Mouse (Mus musculus): ENCODE data around the gene AI854703. TPM values are rescaled to one million over a fixed set of nuclear protein-coding genes. Genes with fewer than 3 reads are reported as not detected.

Gene AI854703
- polyA plus RNA-seq, 1 experiment from 2014 or later, result 1.6 TPM

DNA sequence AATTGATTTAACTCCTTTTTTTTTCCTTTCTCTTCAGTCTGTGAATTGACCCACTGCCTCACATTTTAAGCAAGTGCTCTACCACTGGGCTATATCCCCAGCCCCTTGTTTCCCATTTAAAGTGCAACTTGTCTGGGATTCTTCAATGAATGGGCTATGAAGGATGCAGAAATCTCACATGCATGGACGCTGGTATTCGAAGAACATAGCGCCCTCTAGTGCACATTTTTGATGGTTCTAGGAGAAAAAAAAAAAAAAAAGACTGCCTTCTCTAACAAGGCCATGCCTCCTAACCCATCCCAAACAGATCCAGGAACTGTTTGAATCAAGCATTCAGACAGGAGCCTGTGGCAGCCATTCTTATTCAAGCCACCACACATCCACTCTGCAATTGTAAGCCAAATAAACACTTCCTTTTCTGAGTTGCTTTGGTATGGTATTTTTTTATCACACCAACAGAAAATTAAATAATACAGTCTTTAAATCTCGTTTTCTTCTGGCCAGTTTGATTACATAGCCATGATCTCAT, 16.3 kb downstream of the AI854703 start:
- 23% methylated on average over 4 of the region's 4 CpGs for WGBS
- no peak for ATAC-seq (ENCODE audit: low FRiP score)
- H3K27me3 ChIP-seq, result 0 out of 2 replicates have a peak, but pooled peaks cover 4% of the 10 kb centered on the region

DNA sequence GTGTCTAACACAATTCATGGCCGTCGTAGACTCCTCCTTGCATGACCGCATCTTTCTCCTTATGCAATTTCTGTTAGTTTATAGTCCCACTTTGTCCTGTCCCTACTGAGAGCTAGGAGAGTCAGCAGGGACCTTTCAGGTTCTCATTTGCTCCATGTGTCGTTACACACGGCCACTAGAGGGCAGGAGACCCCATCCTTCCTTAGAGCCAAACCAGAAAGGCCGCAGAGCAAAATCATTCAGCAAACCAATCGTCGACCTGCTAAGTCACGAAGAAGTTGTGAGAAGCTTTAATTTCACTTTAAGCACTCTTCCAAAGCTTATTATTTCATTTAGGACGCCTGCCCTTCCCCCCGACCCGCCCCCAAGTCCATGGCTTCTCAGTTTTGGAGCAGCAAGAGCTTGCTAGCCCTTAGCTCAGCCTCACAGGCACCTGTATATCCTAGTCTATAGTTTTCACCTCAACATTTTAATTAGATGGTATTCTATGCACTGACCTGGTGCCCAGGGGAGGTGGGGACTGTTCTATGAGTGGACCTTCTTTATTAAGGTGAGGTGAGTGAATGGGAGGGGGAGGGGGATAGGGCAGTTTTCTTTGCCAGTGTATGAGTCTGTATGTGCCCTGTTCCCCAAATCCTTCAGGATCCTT, 19.2 kb downstream of the AI854703 start:
- WGBS, result 16% methylated on average over 12 of the region's 12 CpGs
- ATAC-seq (ENCODE audit: low FRiP score), result no peak

More for the DNA sequence above, 16.3 kb downstream of the AI854703 start:
- no peaks in the 10 kb centered on the region for H3K4me1 ChIP-seq
- no peaks in the 10 kb centered on the region for H3K9me3 ChIP-seq
- H3K4me2 ChIP-seq, result no peak overlapping the region
- H3K9ac ChIP-seq, result no peak overlapping the region
- no peak overlapping the region for H3K4me3 ChIP-seq (replicated peaks)
- H3K27ac ChIP-seq, result no peak overlapping the region
- no peaks in the 10 kb centered on the region for H3K36me3 ChIP-seq (replicated peaks)

DNA sequence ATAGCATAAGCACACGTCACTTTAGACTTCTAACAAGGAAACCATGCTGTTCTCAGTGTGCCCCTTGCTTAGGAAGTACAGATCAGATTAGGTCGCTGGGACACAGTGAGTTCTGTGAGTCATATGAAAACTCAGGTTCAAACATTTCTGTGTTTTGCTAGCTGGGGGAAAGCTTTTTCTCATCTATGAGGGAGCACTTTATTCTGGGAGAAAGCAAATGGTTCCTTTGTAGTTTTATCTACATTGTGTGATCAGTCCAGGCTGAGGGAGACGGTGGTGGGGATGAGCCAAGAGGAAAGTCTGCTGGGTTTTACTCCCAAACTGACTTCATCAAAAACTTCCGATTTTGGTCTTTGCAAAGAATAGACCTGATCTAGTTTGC, 19.7 kb downstream of the AI854703 start:
- H3K4me3 ChIP-seq (replicated peaks), result no peak overlapping the region
- 0 out of 2 replicates have a peak, but pooled peaks cover 4% of the 10 kb centered on the region for H3K27me3 ChIP-seq
- H3K4me2 ChIP-seq, result no peak overlapping the region
- no peaks in the 10 kb centered on the region for H3K4me1 ChIP-seq
- 82% methylated on average over 4 of the region's 4 CpGs for WGBS
- no peak overlapping the region for H3K9ac ChIP-seq
- no peaks in the 10 kb centered on the region for H3K36me3 ChIP-seq (replicated peaks)
- no peak overlapping the region for H3K27ac ChIP-seq
- ATAC-seq (ENCODE audit: low FRiP score), result no peak
- H3K9me3 ChIP-seq, result no peaks in the 10 kb centered on the region

More for the DNA sequence above, 19.2 kb downstream of the AI854703 start:
- Histone ChIP-seq H3K4me2 (no peak overlapping the region), H3K27ac (no peak overlapping the region), H3K9me3 (no peaks in the 10 kb centered on the region), H3K9ac (no peak overlapping the region), H3K4me3 (replicated peaks) (no peak overlapping the region), H3K27me3 (0 out of 2 replicates have a peak, but pooled peaks cover 4% of the 10 kb centered on the region), H3K36me3 (replicated peaks) (no peaks in the 10 kb centered on the region), H3K4me1 (no peaks in the 10 kb centered on the region)

GRCm38 (mm10) chr6:48646995-48647394, 20.4 kb downstream of the AI854703 start, which contains the start of gene Gimap8:
Gimap8 (plus strand) TSS chr6:48647234.
- Histone ChIP-seq H3K27ac (no peak within 1 kb of the TSS), H3K27me3 (0 out of 2 replicates have a peak, but pooled peaks cover 4% of the 10 kb centered on the region), H3K4me2 (no peak within 1 kb of the TSS), H3K36me3 (replicated peaks) (no peaks in the 10 kb centered on the region), H3K4me1 (no peaks in the 10 kb centered on the region), H3K9me3 (no peaks in the 10 kb centered on the region), H3K9ac (no peak within 1 kb of the TSS), H3K4me3 (replicated peaks) (no peak within 1 kb of the TSS)
- no peak for ATAC-seq (ENCODE audit: low FRiP score)
- WGBS, result 60% methylated on average over 3 of the region's 3 CpGs

DNA sequence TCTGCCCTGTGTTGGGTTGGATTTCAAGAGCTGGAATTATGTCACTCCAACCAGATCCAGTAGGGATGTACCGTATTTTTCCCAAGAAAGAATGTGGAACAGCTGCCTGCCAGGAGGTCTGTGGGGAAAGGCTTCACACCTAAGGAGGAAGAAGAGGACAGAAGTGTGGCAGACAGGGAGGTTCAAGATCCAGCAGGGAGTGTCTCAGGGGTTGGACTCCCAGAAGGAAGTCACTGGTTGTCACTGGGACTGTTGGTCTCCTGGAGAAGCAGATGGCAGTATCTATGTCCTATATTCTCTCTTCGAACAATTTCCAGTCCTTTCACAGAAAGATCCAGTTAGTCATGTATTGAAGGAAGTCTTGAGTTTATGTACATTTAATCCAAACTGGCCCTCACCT, 21.0 kb downstream of the AI854703 start:
- H3K4me2 ChIP-seq, result no peak overlapping the region
- H3K9ac ChIP-seq, result no peak overlapping the region
- no peak overlapping the region for H3K4me3 ChIP-seq (replicated peaks)
- 94% methylated on average over 2 of the region's 2 CpGs for WGBS
- H3K27ac ChIP-seq, result no peak overlapping the region
- no peaks in the 10 kb centered on the region for H3K9me3 ChIP-seq
- H3K27me3 ChIP-seq, result 0 out of 2 replicates have a peak, but pooled peaks cover 4% of the 10 kb centered on the region
- H3K36me3 ChIP-seq (replicated peaks), result no peaks in the 10 kb centered on the region
- H3K4me1 ChIP-seq, result no peaks in the 10 kb centered on the region
- ATAC-seq (ENCODE audit: low FRiP score), result no peak

- 88% methylated on average over 4 of the region's 4 CpGs for WGBS
- Histone ChIP-seq H3K4me3 (replicated peaks) (no peak overlapping the region), H3K9me3 (no peaks in the 10 kb centered on the region), H3K27me3 (0 out of 2 replicates have a peak, but pooled peaks cover 4% of the 10 kb centered on the region), H3K9ac (no peak overlapping the region), H3K27ac (no peak overlapping the region), H3K36me3 (replicated peaks) (no peaks in the 10 kb centered on the region), H3K4me2 (no peak overlapping the region), H3K4me1 (no peaks in the 10 kb centered on the region)
- no peak for ATAC-seq (ENCODE audit: low FRiP score)
Observed at GRCm38 (mm10) chr6:48648779-48649178, 22.2 kb downstream of the AI854703 start.

GRCm38 (mm10) chr6:48650041-48650440, 23.5 kb downstream of the AI854703 start:
- H3K27me3 ChIP-seq, result 0 out of 2 replicates have a peak, but pooled peaks cover 2% of the 10 kb centered on the region
- WGBS, result 91% methylated on average over 9 of the region's 9 CpGs
- no peaks in the 10 kb centered on the region for H3K4me1 ChIP-seq
- no peak overlapping the region for H3K4me3 ChIP-seq (replicated peaks)
- H3K27ac ChIP-seq, result no peak overlapping the region
- no peak overlapping the region for H3K9ac ChIP-seq
- H3K4me2 ChIP-seq, result no peak overlapping the region
- H3K36me3 ChIP-seq (replicated peaks), result no peaks in the 10 kb centered on the region
- no peaks in the 10 kb centered on the region for H3K9me3 ChIP-seq
- ATAC-seq (ENCODE audit: low FRiP score), result no peak

DNA sequence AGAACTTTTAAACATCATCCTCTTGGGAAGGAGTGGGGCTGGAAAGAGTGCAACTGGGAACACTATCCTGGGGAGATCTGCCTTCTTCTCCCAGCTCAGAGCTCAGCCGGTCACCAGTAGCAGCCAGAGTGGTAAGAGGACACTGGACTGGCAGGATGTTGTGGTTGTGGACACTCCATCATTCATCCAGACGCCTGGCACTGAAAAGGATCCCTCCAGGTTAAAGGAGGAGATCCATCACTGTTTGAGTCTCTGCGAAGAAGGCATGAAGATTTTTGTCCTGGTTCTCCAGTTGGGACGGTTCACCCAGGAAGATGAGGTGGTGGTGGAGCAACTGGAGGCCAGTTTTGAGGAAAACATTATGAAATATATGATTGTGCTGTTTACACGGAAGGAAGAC, 32.2 kb downstream of the AI854703 start:
- Histone ChIP-seq H3K9ac (no peak overlapping the region), H3K4me3 (replicated peaks) (no peak overlapping the region), H3K27me3 (no peaks in the 10 kb centered on the region), H3K4me2 (no peak overlapping the region), H3K27ac (no peak overlapping the region), H3K4me1 (no peaks in the 10 kb centered on the region), H3K9me3 (no peaks in the 10 kb centered on the region), H3K36me3 (replicated peaks) (no peaks in the 10 kb centered on the region)
- 87% methylated on average over 5 of the region's 5 CpGs for WGBS
- ATAC-seq (ENCODE audit: low FRiP score), result no peak

DNA sequence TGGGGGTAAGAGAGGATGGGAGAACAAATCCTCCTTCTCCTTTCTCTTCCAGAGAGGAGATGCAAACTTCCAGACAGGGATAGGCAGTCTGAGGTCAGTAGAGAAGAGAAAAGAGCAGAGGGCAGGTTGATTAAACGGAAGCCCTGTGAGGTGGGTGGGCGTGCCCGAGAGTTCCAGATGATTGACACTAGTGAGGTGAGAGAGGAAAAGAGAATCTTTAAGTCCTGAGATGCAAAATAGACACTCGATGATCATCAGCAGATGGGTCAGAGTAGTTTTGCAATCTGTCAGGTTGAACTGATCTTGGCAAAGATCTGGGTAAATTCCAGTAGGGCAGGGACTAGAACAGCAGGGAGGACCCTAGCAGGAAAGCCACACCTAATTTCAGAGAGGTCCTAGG, 38.2 kb downstream of the AI854703 start:
- no peak overlapping the region for H3K27ac ChIP-seq
- H3K27me3 ChIP-seq, result no peaks in the 10 kb centered on the region
- no peak overlapping the region for H3K9ac ChIP-seq
- no peaks in the 10 kb centered on the region for H3K36me3 ChIP-seq (replicated peaks)
- WGBS, result 82% methylated on average over 4 of the region's 4 CpGs
- no peaks in the 10 kb centered on the region for H3K9me3 ChIP-seq
- no peak for ATAC-seq (ENCODE audit: low FRiP score)
- H3K4me3 ChIP-seq (replicated peaks), result no peak overlapping the region
- H3K4me2 ChIP-seq, result no peak overlapping the region
- H3K4me1 ChIP-seq, result no peaks in the 10 kb centered on the region

DNA sequence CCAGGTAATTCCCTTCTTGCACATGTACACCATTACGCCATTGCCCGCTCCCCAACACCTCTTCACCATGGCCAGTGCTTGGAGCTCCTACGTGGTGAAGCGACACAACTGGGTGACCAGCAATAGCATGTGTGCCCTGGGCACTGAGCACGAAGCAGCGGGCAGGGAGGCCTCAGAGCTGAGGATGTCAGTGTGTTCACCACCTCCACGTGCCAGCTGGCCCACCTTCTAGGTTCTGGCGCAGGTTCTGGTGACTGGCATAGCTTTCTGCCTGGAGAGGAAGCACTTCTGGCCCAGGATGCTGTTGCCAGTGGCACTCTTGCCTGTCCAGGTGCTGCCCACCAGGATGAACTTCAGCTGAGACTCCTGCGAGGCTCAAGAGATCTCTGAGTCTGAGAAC, 38.9 kb downstream of the AI854703 start:
- Histone ChIP-seq H3K27ac (no peak overlapping the region), H3K4me2 (no peak overlapping the region), H3K4me1 (no peaks in the 10 kb centered on the region), H3K9me3 (no peaks in the 10 kb centered on the region), H3K4me3 (replicated peaks) (no peak overlapping the region), H3K36me3 (replicated peaks) (no peaks in the 10 kb centered on the region), H3K9ac (no peak overlapping the region), H3K27me3 (no peaks in the 10 kb centered on the region)
- 91% methylated on average over 9 of the region's 9 CpGs for WGBS
- ATAC-seq (ENCODE audit: low FRiP score), result no peak

GRCm38 (mm10) chr6:48666159-48666586, 39.6 kb downstream of the AI854703 start:
- ATAC-seq (ENCODE audit: low FRiP score), result no peak
- 75% methylated on average over 7 of the region's 7 CpGs for WGBS
- H3K9me3 ChIP-seq, result no peaks in the 10 kb centered on the region
- no peak overlapping the region for H3K4me2 ChIP-seq
- no peak overlapping the region for H3K4me3 ChIP-seq (replicated peaks)
- H3K36me3 ChIP-seq (replicated peaks), result no peaks in the 10 kb centered on the region
- H3K4me1 ChIP-seq, result no peaks in the 10 kb centered on the region
- H3K27me3 ChIP-seq, result no peaks in the 10 kb centered on the region
- H3K27ac ChIP-seq, result no peak overlapping the region
- H3K9ac ChIP-seq, result no peak overlapping the region

DNA sequence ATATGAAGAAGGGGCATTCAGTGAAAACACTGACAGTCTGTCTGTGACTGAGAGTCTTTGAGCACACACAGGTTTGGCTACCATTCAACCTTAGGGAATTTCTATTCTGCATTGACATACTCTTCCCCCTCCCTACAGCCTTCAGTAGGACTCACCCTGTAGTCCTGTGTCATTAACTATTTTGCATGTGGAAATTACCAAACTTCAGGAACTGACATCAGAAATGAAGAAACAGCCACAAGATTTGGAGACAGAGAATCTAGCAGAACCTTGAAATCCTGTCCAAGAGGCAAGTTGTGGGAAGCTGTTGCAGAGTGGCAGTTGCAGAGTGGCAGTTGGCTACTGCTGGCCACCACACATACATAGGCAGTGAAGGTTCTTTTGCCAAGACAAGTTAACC, 41.5 kb downstream of the AI854703 start:
- Histone ChIP-seq H3K27ac (no peak overlapping the region), H3K36me3 (replicated peaks) (no peaks in the 10 kb centered on the region), H3K4me2 (no peak overlapping the region), H3K4me3 (replicated peaks) (no peak overlapping the region), H3K9ac (no peak overlapping the region), H3K9me3 (no peaks in the 10 kb centered on the region), H3K27me3 (no peaks in the 10 kb centered on the region), H3K4me1 (no peaks in the 10 kb centered on the region)
- no peak for ATAC-seq (ENCODE audit: low FRiP score)

- Histone ChIP-seq H3K4me2 (no peak overlapping the region), H3K4me3 (replicated peaks) (no peak overlapping the region), H3K36me3 (replicated peaks) (no peaks in the 10 kb centered on the region), H3K9me3 (no peaks in the 10 kb centered on the region), H3K4me1 (no peaks in the 10 kb centered on the region), H3K27ac (no peak overlapping the region), H3K27me3 (no peaks in the 10 kb centered on the region), H3K9ac (no peak overlapping the region)
- WGBS, result 56% methylated on average over 2 of the region's 2 CpGs
- ATAC-seq (ENCODE audit: low FRiP score), result no peak
Observed at GRCm38 (mm10) chr6:48669446-48669969, 42.9 kb downstream of the AI854703 start.
